Mouse (Mus musculus) intestine, postnatal 0 days (tissue): ENCODE results near the gene Hjurp. TPM values are rescaled to one million over a fixed set of nuclear protein-coding genes. Genes with fewer than 3 reads are reported as not detected.

Experiments
- ATAC-seq: fragments of 200-750 bp; cut with Nextera tagmentation; 2 replicates; pipeline ENCODE4 v1.8.0; 2017; ENCODE audit warnings: mild to moderate bottlenecking, moderate TSS enrichment, moderate library complexity
- H3K27ac ChIP-seq: fragments of 300-500 bp; sonication (generic); 2 replicates; pipeline ENCODE4 v1.5.1; 2014; ENCODE audit warnings: mild to moderate bottlenecking, low read depth, low read length, moderate library complexity
- H3K27me3 ChIP-seq: fragments of 300-500 bp; sonication (generic); replicated peaks from 2 replicates; pipeline ENCODE4 v1.6.1; 2014; ENCODE audit warnings: low read length, mixed read lengths; ENCODE audit not compliant: control insufficient read depth, insufficient read depth
- H3K36me3 ChIP-seq: fragments of 300-500 bp; sonication (generic); 2 replicates; pipeline ENCODE4 v1.6.1; 2014; ENCODE audit warnings: mild to moderate bottlenecking, moderate library complexity; ENCODE audit not compliant: control insufficient read depth, insufficient read depth
- H3K4me1 ChIP-seq: fragments of 300-500 bp; sonication (generic); replicated peaks from 2 replicates; pipeline ENCODE4 v1.6.1; 2014; ENCODE audit warnings: antibody characterized with exemption, low read length, mixed read lengths; ENCODE audit not compliant: control insufficient read depth, insufficient read depth
- H3K4me2 ChIP-seq: fragments of 300-500 bp; sonication (generic); replicated peaks from 2 replicates; pipeline ENCODE4 v1.6.1; 2014; ENCODE audit warnings: low read depth, mild to moderate bottlenecking, moderate library complexity
- H3K4me3 ChIP-seq: fragments of 300-500 bp; sonication (generic); 2 replicates; pipeline ENCODE4 v1.5.1; 2014; ENCODE audit warnings: low read depth, low read length
- H3K9ac ChIP-seq: fragments of 300-500 bp; sonication (generic); 2 replicates; pipeline ENCODE4 v1.6.1; 2014; ENCODE audit warnings: mild to moderate bottlenecking, low read depth, low read length
- H3K9me3 ChIP-seq: fragments of 300-500 bp; sonication (generic); 2 replicates; pipeline ENCODE4 v1.6.1; 2016; ENCODE audit warnings: mixed run types; ENCODE audit not compliant: control insufficient read depth
- CTCF ChIP-seq: sonication (generic); IDR thresholded peaks from 2 replicates; pipeline ENCODE4 v1.5.1; 2016; ENCODE audit warnings: low read depth, mild to moderate bottlenecking, control low read depth, antibody characterized with exemption, moderate library complexity
- WGBS: fragments of 180-500 bp; shearing (Covaris S2); extraction: QIAGEN DNeasy Blood & Tissue Kit; methylation state at CpG from one replicate; pipeline ENCODE4 v1.1.7; 2014; 5-methylcytosine and 5-hydroxymethylcytosine counted together
- polyA plus RNA-seq: library from polyadenylated mRNA; unstranded; fragments of >200 nt; fragmentation: Nextera tagmentation; extraction: Ambion mirVana; gene quantifications from 2 replicates; pipeline ENCODE4 v1.2.1, GENCODE M21; 2015

Hjurp gene
- polyA plus RNA-seq, 1 experiment from 2014 or later: 29.1 TPM

- Histone ChIP-seq H3K4me3 (no peak overlapping the region), H3K9me3 (0 out of 2 replicates have a peak, but pooled peaks cover 9% of the 10 kb centered on the region), H3K27ac (no peak overlapping the region), H3K36me3 (peaks cover 28% of the 10 kb centered on the region), H3K27me3 (no peaks in the 10 kb centered on the region), H3K4me1 (peaks cover 8% of the 10 kb centered on the region), H3K4me2 (no peak overlapping the region), H3K9ac (no peak overlapping the region)
- ATAC-seq: no peak
- 75% methylated on average over 10 of the region's 10 CpGs for WGBS
- TF ChIP-seq CTCF: no peak
These were observed 20.4 kb downstream of the Hjurp start for GRCm38 (mm10) chr1:88256886-88257663.

GRCm38 (mm10) chr1:88255989-88256754 is 21.3 kb downstream of the Hjurp start:
- no peak for ATAC-seq
- WGBS: 81% methylated on average over 13 of the region's 13 CpGs
- Histone ChIP-seq H3K27me3 (no peaks in the 10 kb centered on the region), H3K4me3 (no peak overlapping the region), H3K9ac (no peak overlapping the region), H3K9me3 (peaks cover 11% of the 10 kb centered on the region; the same call in 1 of the 2 replicates), H3K4me2 (no peak overlapping the region), H3K27ac (no peak overlapping the region), H3K36me3 (peaks cover 19% of the 10 kb centered on the region), H3K4me1 (peaks cover 8% of the 10 kb centered on the region)
- TF ChIP-seq CTCF: no peak

GRCm38 (mm10) chr1:88255466-88255857 is 22.0 kb downstream of the Hjurp start:
- Histone ChIP-seq H3K4me3 (no peak overlapping the region), H3K4me2 (no peak overlapping the region), H3K27ac (no peak overlapping the region), H3K36me3 (peaks cover 12% of the 10 kb centered on the region), H3K9ac (no peak overlapping the region), H3K27me3 (no peaks in the 10 kb centered on the region), H3K9me3 (peaks cover 18% of the 10 kb centered on the region; the same call in 1 of the 2 replicates), H3K4me1 (peaks cover 8% of the 10 kb centered on the region)
- 59% methylated on average over 2 of the region's 2 CpGs for WGBS
- no peak for TF ChIP-seq CTCF
- ATAC-seq: no peak

- Histone ChIP-seq H3K9me3 (peaks cover 22% of the 10 kb centered on the region), H3K4me2 (no peak overlapping the region), H3K4me1 (peaks cover 3% of the 10 kb centered on the region), H3K9ac (no peak overlapping the region), H3K36me3 (peaks cover 7% of the 10 kb centered on the region; the same call in 1 of the 2 replicates), H3K4me3 (no peak overlapping the region), H3K27me3 (no peaks in the 10 kb centered on the region), H3K27ac (no peak overlapping the region)
- TF ChIP-seq CTCF: no peak
- 85% methylated on average over 12 of the region's 12 CpGs for WGBS
- no peak for ATAC-seq
These were observed 22.5 kb downstream of the Hjurp start for GRCm38 (mm10) chr1:88254793-88255465.

- H3K36me3 ChIP-seq: no peaks in the 10 kb centered on the region
- TF ChIP-seq CTCF: no peak
- H3K4me1 ChIP-seq: no peaks in the 10 kb centered on the region
- no peak overlapping the region for H3K9ac ChIP-seq
- WGBS: 69% methylated on average over 6 of the region's 6 CpGs
- no peak overlapping the region for H3K4me2 ChIP-seq
- peak; percentile 44 for ATAC-seq
- no peak overlapping the region for H3K4me3 ChIP-seq
- H3K27me3 ChIP-seq: no peaks in the 10 kb centered on the region
- H3K9me3 ChIP-seq: peaks cover 25% of the 10 kb centered on the region
- no peak overlapping the region for H3K27ac ChIP-seq
These were observed 23.9 kb downstream of the Hjurp start for GRCm38 (mm10) chr1:88253540-88253939.

- Histone ChIP-seq H3K4me2 (no peak overlapping the region), H3K27ac (no peak overlapping the region), H3K36me3 (no peaks in the 10 kb centered on the region), H3K4me1 (no peaks in the 10 kb centered on the region), H3K4me3 (no peak overlapping the region), H3K9me3 (peaks cover 25% of the 10 kb centered on the region), H3K27me3 (no peaks in the 10 kb centered on the region), H3K9ac (no peak overlapping the region)
- peak; percentile 17; the same call in 1 of the 2 replicates for ATAC-seq
- TF ChIP-seq CTCF: no peak
- WGBS: 66% methylated on average over 8 of the region's 8 CpGs
These were observed 24.3 kb downstream of the Hjurp start for GRCm38 (mm10) chr1:88253106-88253505.
